ENCODE assay signal across 11 mouse cellular contexts in the genomic region with DNA sequence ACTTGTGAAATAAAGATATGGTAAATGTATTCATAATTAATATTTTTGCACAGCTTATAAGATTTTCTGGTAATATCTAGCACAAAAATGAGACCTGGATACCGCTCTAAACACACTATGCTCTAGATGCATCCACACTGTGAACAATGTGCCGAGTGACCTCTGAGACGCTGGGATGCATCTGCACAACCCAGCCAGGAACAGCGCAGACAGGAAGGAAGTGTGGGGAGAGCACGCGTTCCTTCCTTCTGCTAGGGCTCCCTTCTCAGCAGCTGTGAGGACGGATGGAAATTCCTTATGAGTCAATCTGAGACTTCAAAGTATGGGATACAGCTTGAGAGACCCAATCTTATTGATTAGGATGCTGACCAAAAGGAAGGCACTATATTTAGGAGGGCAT.
DNase-seq lines count a peak whose midpoint lies in the region; ATAC-seq and TF ChIP-seq lines count a peak whose summit lies in the region.
"Had no signal": no experiment of that assay in that cellular context is flagged by ENCODE, and none has a peak within 500 bp of the region (broad histone marks: within the 10 kb centered on the region; RNA-seq: fewer than 3 reads in every experiment).

No protein-coding gene starts in this region.

- no peak overlapping the region for H3K9ac ChIP-seq in heart, adult 2 months (ENCODE audit: low read depth, low read length)
- no peak overlapping the region for H3K9ac ChIP-seq in stomach, embryonic 14.5 days (replicated peaks; ENCODE audit: low read depth, low read length)
- no peak overlapping the region for H3K9ac ChIP-seq in stomach, postnatal 0 days (ENCODE audit: low read length)

- intact Hi-C loops in heart, adult 2 months (cut with DNase I) = loop anchor here (5.0 kb wide), 1 partner anchor 56 kb away; no protein-coding TSS in a partner anchor
- intact Hi-C loops in heart, postnatal 25 days (cut with DNase I) = loop anchor here (5.0 kb wide), 1 partner anchor 56 kb away; no protein-coding TSS in a partner anchor

- TF ChIP-seq EP300 in heart, adult 2 months (IDR thresholded peaks at IDR 0.05; ENCODE audit: insufficient read depth, low read depth, low read length) = 0 out of 2 replicates have a peak, but pooled peaks have one; percentile 50
- no peak for TF ChIP-seq EP300 in stomach, postnatal 0 days (optimal IDR thresholded peaks at IDR 0.05)

- no peaks in the 10 kb centered on the region for H3K79me2 ChIP-seq in heart, adult 2 months (replicated peaks; ENCODE audit: control insufficient read depth, insufficient read depth, low read length)

- peaks cover 9% of the 10 kb centered on the region for H3K4me1 ChIP-seq in heart, adult 2 months (ENCODE audit: control insufficient read depth, insufficient read depth, low read length)
- H3K4me1 ChIP-seq in stomach, embryonic 14.5 days (ENCODE audit: control insufficient read depth, insufficient read depth, low read length) = peaks cover 4% of the 10 kb centered on the region; the same call in 1 of the 2 replicates
- 0 out of 2 replicates have a peak, but pooled peaks cover 4% of the 10 kb centered on the region for H3K4me1 ChIP-seq in stomach, postnatal 0 days (replicated peaks; ENCODE audit: control insufficient read depth, insufficient read depth)
- peaks cover 19% of the 10 kb centered on the region for H3K4me1 ChIP-seq in forebrain, embryonic 10.5 days

- H3K36me3 ChIP-seq in heart, adult 2 months (ENCODE audit: control insufficient read depth, insufficient read depth, low read length) = peaks cover 2% of the 10 kb centered on the region
- H3K36me3 ChIP-seq in stomach, embryonic 14.5 days (ENCODE audit: control insufficient read depth, insufficient read depth, low read length) = no peaks in the 10 kb centered on the region
- no peaks in the 10 kb centered on the region for H3K36me3 ChIP-seq in stomach, postnatal 0 days (ENCODE audit: control insufficient read depth, insufficient read depth, low read length)
- no peaks in the 10 kb centered on the region for H3K36me3 ChIP-seq in forebrain, embryonic 10.5 days (replicated peaks)

- H3K9me3 ChIP-seq in stomach, embryonic 14.5 days (ENCODE audit: control insufficient read depth, low read depth, low read length) = no peaks in the 10 kb centered on the region
- H3K9me3 ChIP-seq in stomach, postnatal 0 days (ENCODE audit: control insufficient read depth, low read length) = no peaks in the 10 kb centered on the region
- H3K9me3 ChIP-seq in forebrain, embryonic 10.5 days = no peaks in the 10 kb centered on the region

- no peak overlapping the region for H3K4me3 ChIP-seq in heart, adult 2 months
- H3K4me3 ChIP-seq in stomach, embryonic 14.5 days (ENCODE audit: low read depth, low read length) = no peak overlapping the region
- no peak overlapping the region for H3K4me3 ChIP-seq in stomach, postnatal 0 days (ENCODE audit: low read depth, low read length)
- no peak overlapping the region for H3K4me3 ChIP-seq in forebrain, embryonic 10.5 days

- no peak overlapping the region for H3K27ac ChIP-seq in heart, adult 2 months
- H3K27ac ChIP-seq in stomach, embryonic 14.5 days (ENCODE audit: low read length) = peak overlapping the region; percentile 49; the same call in 1 of the 2 replicates
- no peak overlapping the region for H3K27ac ChIP-seq in stomach, postnatal 0 days (replicated peaks)
- H3K27ac ChIP-seq in forebrain, embryonic 10.5 days = no peak overlapping the region

- peak; percentile 28 to 45 for DNase-seq in heart, adult 2 months
- DNase-seq in heart, postnatal 25 days (ENCODE audit: low spot score) = no peak
- no peak for DNase-seq in stomach, postnatal 0 days (ENCODE audit: low spot score)
- DNase-seq in Muller cell, postnatal 12 days (ENCODE audit: inconsistent ontology term) = no peak
- no peak for DNase-seq in forebrain, embryonic 10.5 days (ENCODE audit: extremely low spot score, low spot score)
- no peak for DNase-seq in cerebellum, adult 9-10 months
- DNase-seq: thymus, postnatal 25 days had no signal

- no peak for TF ChIP-seq POLR2A in heart, adult 2 months (IDR thresholded peaks at IDR 0.05; ENCODE audit: insufficient read depth, low read depth, low read length)

- no peak for ATAC-seq in stomach, embryonic 14.5 days (ENCODE audit: insufficient number of reproducible peaks, insufficient read depth, low FRiP score, low read depth)
- ATAC-seq in stomach, postnatal 0 days (ENCODE audit: low FRiP score, low TSS enrichment) = no peak
- ATAC-seq in hematopoietic stem cell, adult 5-6 weeks (replicated peaks in 1 of 2; ENCODE audit: insufficient read depth in 1 of 2, low FRiP score in 2 of 2, low TSS enrichment in 1 of 2, low read depth in 1 of 2, poor library complexity in 2 of 2, severe bottlenecking in 2 of 2) = peak; percentile 47 to 69; a peak in 2 of 4 replicates

- no peaks in the 10 kb centered on the region for H3K27me3 ChIP-seq in heart, adult 2 months (ENCODE audit: control insufficient read depth, insufficient read depth, low read length)
- H3K27me3 ChIP-seq in stomach, embryonic 14.5 days (ENCODE audit: control insufficient read depth, insufficient read depth, low read length) = no peaks in the 10 kb centered on the region
- H3K27me3 ChIP-seq in stomach, postnatal 0 days (ENCODE audit: control insufficient read depth, insufficient read depth, low read length) = no peaks in the 10 kb centered on the region
- no peaks in the 10 kb centered on the region for H3K27me3 ChIP-seq in forebrain, embryonic 10.5 days (ENCODE audit: poor library complexity, severe bottlenecking)
- H3K27me3 ChIP-seq: CH12.LX had no signal

- H3K4me2 ChIP-seq in stomach, embryonic 14.5 days (replicated peaks; ENCODE audit: low read depth, low read length) = no peak overlapping the region
- H3K4me2 ChIP-seq in stomach, postnatal 0 days (replicated peaks; ENCODE audit: low read depth) = no peak overlapping the region
- H3K4me2 ChIP-seq: liver, embryonic 11.5 days had no signal

- TF ChIP-seq CTCF in heart, adult 2 months (IDR thresholded peaks at IDR 0.05) = no peak
- no peak for TF ChIP-seq CTCF in stomach, postnatal 0 days (IDR thresholded peaks at IDR 0.05; ENCODE audit: low read depth)

- 42% methylated on average over 7 of the region's 7 CpGs for WGBS in heart, adult 2 months
- 58% methylated on average over 7 of the region's 7 CpGs for WGBS in stomach, embryonic 14.5 days
- 76% methylated on average over 7 of the region's 7 CpGs for WGBS in stomach, postnatal 0 days
- WGBS in forebrain, embryonic 10.5 days = 82% methylated on average over 7 of the region's 7 CpGs

Comparison
In these comparisons a context has a peak if more than half of its experiments do, and no peak if none do; other contexts are left out.
1. DNase-seq: peak in heart, adult 2 months (2 of 2); none in heart, postnatal 25 days (single experiment), stomach, postnatal 0 days (single experiment), Muller cell, postnatal 12 days (single experiment), forebrain, embryonic 10.5 days (single experiment) and cerebellum, adult 9-10 months (single experiment).
2. ATAC-seq: peak in hematopoietic stem cell, adult 5-6 weeks (2 of 2); none in stomach, embryonic 14.5 days (single experiment) and stomach, postnatal 0 days (single experiment).